Mouse (Mus musculus): ENCODE results near the gene Olfr1045.
"Not testable (repeated sequence)": the region's sequence is repeated elsewhere in the genome, so short reads cannot be mapped to it uniquely, and the experiment has no call there.

The Olfr1045 gene

GRCm38 (mm10) chr2:86202909-86203308 is at the start of gene Olfr1045:
Olfr1045 (minus strand) TSS chr2:86203009.
- no peak for DNase-seq (ENCODE audit: low spot score in 2 of 2)

- DNase-seq (ENCODE audit: low spot score in 2 of 2), result no peak
Measured at GRCm38 (mm10) chr2:86240189-86240588, 37.4 kb upstream of the Olfr1045 start, which contains the start of gene Olfr1048. Olfr1048 (minus strand) TSS chr2:86240289.

- DNase-seq (ENCODE audit: low spot score in 2 of 2), result no peak
Measured at GRCm38 (mm10) chr2:86231301-86231700, 28.5 kb upstream of the Olfr1045 start, which contains the start of gene Olfr1047. Olfr1047 (minus strand) TSS chr2:86231401.

- no peak for DNase-seq (ENCODE audit: low spot score in 2 of 2)
Measured at GRCm38 (mm10) chr2:86219214-86219613, 16.4 kb upstream of the Olfr1045 start, which contains the start of gene Olfr1046. Olfr1046 (minus strand) TSS chr2:86219314.

- no peak for DNase-seq (ENCODE audit: low spot score in 2 of 2)
Measured at GRCm38 (mm10) chr2:86195863-86196262, 6.9 kb downstream of the Olfr1045 start.

GRCm38 (mm10) chr2:86185583-86185982 is 17.2 kb downstream of the Olfr1045 start, which contains the start of gene Olfr52:
Olfr52 (minus strand) TSS chr2:86185683.
- DNase-seq (ENCODE audit: low spot score in 2 of 2), result no peak

- DNase-seq (ENCODE audit: low spot score in 2 of 2), result no peak
Measured at GRCm38 (mm10) chr2:86179950-86180349, 22.9 kb downstream of the Olfr1045 start.

GRCm38 (mm10) chr2:86177720-86178119 is 25.1 kb downstream of the Olfr1045 start, which contains the start of gene Olfr1044:
Olfr1044 (minus strand) TSS chr2:86177820.
- no peak for DNase-seq (ENCODE audit: low spot score in 2 of 2)

GRCm38 (mm10) chr2:86175422-86175821 is 27.4 kb downstream of the Olfr1045 start:
- not testable (repeated sequence) for DNase-seq (ENCODE audit: low spot score in 2 of 2)

- no peak for DNase-seq (ENCODE audit: low spot score in 2 of 2)
Measured at GRCm38 (mm10) chr2:86167422-86167821, 35.4 kb downstream of the Olfr1045 start, which contains the start of gene Olfr1043. Olfr1043 (minus strand) TSS chr2:86167522.

- DNase-seq (ENCODE audit: low spot score in 2 of 2), result no peak
Measured at GRCm38 (mm10) chr2:86161738-86162137, 41.1 kb downstream of the Olfr1045 start, which contains the start of gene Olfr1042. Olfr1042 (minus strand) TSS chr2:86161838.

- DNase-seq (ENCODE audit: low spot score in 2 of 2), result no peak
Measured at GRCm38 (mm10) chr2:86146632-86147031, 56.2 kb downstream of the Olfr1045 start, which contains the start of gene Olfr1040. Olfr1040 (minus strand) TSS chr2:86146732.
